Mouse (Mus musculus) cerebellum, adult 2 months (tissue): ENCODE data around the gene Prex1.

Experiments used
- CTCF ChIP-seq: fragments of 200-500 bp; IDR thresholded peaks from 2 replicates; pipeline ENCODE4 v1.5.1; 2011; ENCODE audit warnings: low read depth, mild to moderate bottlenecking, control low read depth, low read length, moderate library complexity, borderline replicate concordance; ENCODE audit not compliant: insufficient read depth
- POLR2A ChIP-seq: fragments of 200-500 bp; IDR thresholded peaks from 2 replicates; pipeline ENCODE4 v1.6.1; 2011; ENCODE audit warnings: low read length, control low read depth, borderline replicate concordance; ENCODE audit not compliant: insufficient read depth

- TF ChIP-seq CTCF (no peak), POLR2A (no peak)
Observed at GRCm38 (mm10) chr2:166559531-166559930, 154.1 kb downstream of the Prex1 start.
